Mouse (Mus musculus) forebrain, embryonic 11.5 days (tissue): ENCODE measurements around the gene Abhd17a. TPM values are rescaled to one million over a fixed set of nuclear protein-coding genes. Genes with fewer than 3 reads are reported as not detected.

Experiments
- ATAC-seq: fragments of 200-750 bp; cut with Nextera tagmentation; replicated peaks from 2 replicates; pipeline ENCODE4 v1.8.0; 2017; ENCODE audit warnings: moderate TSS enrichment; ENCODE audit not compliant: low FRiP score
- DNase-seq: peaks from one replicate; pipeline ENCODE4 v3.0.0-alpha.2; 2017; ENCODE audit warnings: low spot score
- H3K27ac ChIP-seq: fragments of 300-500 bp; sonication (generic); 2 replicates; pipeline ENCODE4 v1.5.1; 2014; ENCODE audit warnings: low read depth, low read length
- H3K27me3 ChIP-seq: fragments of 300-500 bp; sonication (generic); 2 replicates; pipeline ENCODE4 v1.6.1; 2014; ENCODE audit warnings: mild to moderate bottlenecking, low read length, mixed read lengths; ENCODE audit not compliant: control insufficient read depth, insufficient read depth
- H3K36me3 ChIP-seq: fragments of 300-500 bp; sonication (generic); 2 replicates; pipeline ENCODE4 v1.6.1; 2014; ENCODE audit warnings: mild to moderate bottlenecking, low read length, moderate library complexity, mixed read lengths; ENCODE audit not compliant: control insufficient read depth, insufficient read depth
- H3K4me1 ChIP-seq: fragments of 300-500 bp; sonication (generic); replicated peaks from 2 replicates; pipeline ENCODE4 v1.6.1; 2014; ENCODE audit warnings: low read length, mixed read lengths; ENCODE audit not compliant: control insufficient read depth, insufficient read depth
- H3K4me2 ChIP-seq: fragments of 300-500 bp; sonication (generic); 2 replicates; pipeline ENCODE4 v1.6.1; 2014; ENCODE audit warnings: low read depth, mild to moderate bottlenecking, low read length, moderate library complexity, mixed read lengths; ENCODE audit not compliant: severe bottlenecking
- H3K4me3 ChIP-seq: fragments of 300-500 bp; sonication (generic); 2 replicates; pipeline ENCODE4 v1.5.1; 2014; ENCODE audit warnings: low read depth, low read length
- H3K9ac ChIP-seq: fragments of 300-500 bp; sonication (generic); 2 replicates; pipeline ENCODE4 v1.6.1; 2014; ENCODE audit warnings: low read length
- H3K9me3 ChIP-seq: fragments of 300-500 bp; sonication (generic); 2 replicates; pipeline ENCODE4 v1.6.1; 2016; ENCODE audit warnings: low read length, mixed read lengths; ENCODE audit not compliant: control insufficient read depth
- WGBS: fragments of 180-500 bp; shearing (Covaris S2); extraction: QIAGEN DNeasy Blood & Tissue Kit; methylation state at CpG from one replicate; pipeline ENCODE4 v1.1.7; 2014; 5-methylcytosine and 5-hydroxymethylcytosine counted together
- polyA plus RNA-seq: library from polyadenylated mRNA; unstranded; fragments of >200 nt; fragmentation: Nextera tagmentation; extraction: Ambion mirVana; gene quantifications from 2 replicates; pipeline ENCODE4 v1.2.1, GENCODE M21; 2014

Gene Abhd17a
- polyA plus RNA-seq, 1 experiment from 2014 or later = 94.6 TPM

DNA sequence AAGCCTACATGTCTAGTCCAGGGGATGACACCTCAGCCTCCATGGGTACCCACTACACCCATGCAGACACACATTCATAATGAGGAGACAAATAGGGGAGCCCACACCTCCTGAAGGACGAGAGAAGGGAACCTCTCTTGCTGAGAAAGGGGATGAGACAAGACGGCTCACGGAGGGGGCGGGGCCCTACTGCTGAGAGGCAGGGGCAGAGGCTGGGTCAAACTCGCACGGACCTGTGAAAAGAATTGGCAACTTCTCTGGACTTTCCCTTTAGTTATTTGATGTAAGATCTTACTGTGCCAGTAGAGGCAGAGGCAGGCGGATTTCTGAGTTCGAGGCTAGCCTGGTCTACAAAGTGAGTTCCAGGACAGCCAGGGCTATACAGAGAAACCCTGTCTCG lies 37.8 kb downstream of the Abhd17a start:
- Histone ChIP-seq H3K4me2 (no peak overlapping the region), H3K27me3 (no peaks in the 10 kb centered on the region), H3K36me3 (peaks cover 8% of the 10 kb centered on the region; the same call in 1 of the 2 replicates), H3K9me3 (no peaks in the 10 kb centered on the region), H3K4me3 (no peak overlapping the region), H3K4me1 (no peaks in the 10 kb centered on the region), H3K27ac (no peak overlapping the region), H3K9ac (no peak overlapping the region)
- ATAC-seq (no peak), DNase-seq (no peak)
- WGBS = 66% methylated on average over 9 of the region's 9 CpGs

DNA sequence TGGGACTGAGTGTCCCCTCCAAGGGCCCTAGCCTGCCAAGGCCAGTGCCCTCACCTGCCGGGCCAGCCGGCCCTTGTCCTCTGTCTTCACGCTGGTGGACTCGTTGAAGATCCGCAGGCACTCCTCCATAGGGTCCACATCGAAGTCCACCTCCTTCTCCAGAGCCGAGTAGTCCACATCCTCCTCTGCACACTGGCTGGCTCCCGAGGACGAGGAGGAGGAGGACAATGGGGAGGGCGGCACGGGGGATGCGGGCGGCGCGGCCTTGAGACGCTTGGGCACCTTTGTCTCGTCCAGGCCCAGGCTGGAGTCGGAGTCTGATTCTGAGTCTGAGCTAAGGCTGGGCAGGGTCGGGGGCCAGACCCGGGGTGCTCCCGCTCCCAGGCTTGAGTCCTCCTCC lies 40.9 kb downstream of the Abhd17a start:
- no peak overlapping the region for H3K4me2 ChIP-seq
- H3K27ac ChIP-seq = no peak overlapping the region
- no peaks in the 10 kb centered on the region for H3K9me3 ChIP-seq
- no peaks in the 10 kb centered on the region for H3K27me3 ChIP-seq
- H3K4me1 ChIP-seq = no peaks in the 10 kb centered on the region
- ATAC-seq (no peak), DNase-seq (no peak)
- no peak overlapping the region for H3K9ac ChIP-seq
- H3K36me3 ChIP-seq = peaks cover 14% of the 10 kb centered on the region; the same call in 1 of the 2 replicates
- WGBS = 97% methylated on average over 21 of the region's 21 CpGs
- H3K4me3 ChIP-seq = no peak overlapping the region

DNA sequence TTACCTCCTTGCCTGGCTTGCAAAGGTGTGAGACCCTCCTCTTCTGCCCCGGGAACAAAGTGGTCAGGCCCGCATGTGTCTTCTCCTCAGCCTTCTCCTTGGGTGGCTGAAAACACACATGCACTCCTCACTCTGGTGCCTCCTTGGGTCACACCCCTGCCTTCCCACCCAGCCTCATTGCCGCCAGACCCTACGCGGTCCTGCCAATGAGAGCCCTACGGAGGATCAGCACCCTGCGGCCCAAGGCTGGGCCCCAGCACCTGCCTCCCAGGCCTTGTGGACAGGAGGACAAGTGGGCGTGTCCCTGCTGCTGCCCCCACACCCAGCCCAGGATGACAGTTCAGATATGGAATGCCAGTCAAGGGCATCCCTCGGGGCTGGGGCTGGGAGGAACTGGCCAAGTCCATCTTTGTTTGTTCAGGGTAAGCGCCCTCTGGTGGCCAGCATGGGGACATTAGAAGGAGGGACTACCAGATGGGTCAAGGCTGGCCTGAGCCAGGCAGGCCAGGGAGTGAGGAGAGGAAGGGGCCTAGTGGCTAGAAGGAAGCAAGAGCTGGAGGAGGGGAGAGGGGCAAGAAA lies 41.6 kb downstream of the Abhd17a start:
- H3K36me3 ChIP-seq = peaks cover 19% of the 10 kb centered on the region; the same call in 1 of the 2 replicates
- ATAC-seq = 0 out of 2 replicates have a peak, but pooled peaks have one; percentile 47
- H3K27ac ChIP-seq = no peak overlapping the region
- 76% methylated on average over 10 of the region's 10 CpGs for WGBS
- no peaks in the 10 kb centered on the region for H3K27me3 ChIP-seq
- no peaks in the 10 kb centered on the region for H3K4me1 ChIP-seq
- H3K4me3 ChIP-seq = no peak overlapping the region
- no peak overlapping the region for H3K4me2 ChIP-seq
- DNase-seq = peak; percentile 86
- H3K9ac ChIP-seq = no peak overlapping the region
- H3K9me3 ChIP-seq = no peaks in the 10 kb centered on the region

DNA sequence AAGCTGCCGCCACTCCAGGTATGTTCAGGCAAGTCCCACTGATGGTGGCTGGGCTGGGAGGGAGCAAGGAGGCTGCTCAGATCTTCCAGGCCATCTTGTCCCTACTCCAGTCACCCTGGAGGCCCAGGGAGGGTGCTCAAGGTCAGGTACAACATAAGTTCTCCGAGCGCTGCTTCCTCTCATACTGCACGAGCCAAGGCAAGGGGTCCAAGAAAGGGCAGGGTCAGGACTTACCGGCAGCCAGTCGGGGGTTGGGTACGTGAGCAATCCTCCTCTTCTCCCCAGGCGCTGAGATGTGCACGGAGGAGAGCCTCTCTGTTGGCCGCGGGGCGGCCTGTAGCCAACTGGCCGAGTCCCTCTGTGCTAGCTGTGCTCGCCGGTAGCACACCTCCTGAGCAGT lies 42.6 kb downstream of the Abhd17a start:
- WGBS = 92% methylated on average over 15 of the region's 15 CpGs
- peaks cover 19% of the 10 kb centered on the region for H3K36me3 ChIP-seq

DNA sequence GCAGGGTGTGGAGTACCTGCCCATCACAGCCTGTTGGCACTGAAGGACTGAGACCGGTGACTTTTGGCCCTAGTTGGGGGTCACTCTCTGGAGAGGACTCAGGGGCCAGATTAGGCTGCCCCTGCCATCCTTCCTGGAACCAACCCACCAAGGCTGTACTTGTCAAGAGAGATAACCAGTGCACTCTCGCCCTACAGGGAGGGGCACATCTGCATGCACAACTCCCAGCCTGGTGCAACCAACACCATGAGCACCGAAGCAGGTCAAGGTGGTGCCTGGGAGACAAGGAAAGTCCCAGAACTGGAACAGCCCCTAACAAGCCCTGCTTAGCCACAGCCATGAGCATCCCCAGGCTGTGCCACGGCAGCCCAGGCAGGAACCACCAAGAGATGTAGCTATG lies 43.2 kb downstream of the Abhd17a start:
- Histone ChIP-seq H3K4me1 (no peaks in the 10 kb centered on the region), H3K4me2 (no peak overlapping the region), H3K27me3 (no peaks in the 10 kb centered on the region), H3K27ac (no peak overlapping the region), H3K9ac (no peak overlapping the region), H3K4me3 (no peak overlapping the region), H3K9me3 (no peaks in the 10 kb centered on the region), H3K36me3 (peaks cover 19% of the 10 kb centered on the region)
- no peak for ATAC-seq
- DNase-seq = no peak
- 96% methylated on average over 4 of the region's 4 CpGs for WGBS

More for the DNA sequence above, 42.6 kb downstream of the Abhd17a start:
- Histone ChIP-seq H3K27me3 (no peaks in the 10 kb centered on the region), H3K9ac (no peak overlapping the region), H3K4me3 (no peak overlapping the region), H3K9me3 (no peaks in the 10 kb centered on the region), H3K4me1 (no peaks in the 10 kb centered on the region), H3K4me2 (no peak overlapping the region), H3K27ac (no peak overlapping the region)
- ATAC-seq = no peak
- no peak for DNase-seq

DNA sequence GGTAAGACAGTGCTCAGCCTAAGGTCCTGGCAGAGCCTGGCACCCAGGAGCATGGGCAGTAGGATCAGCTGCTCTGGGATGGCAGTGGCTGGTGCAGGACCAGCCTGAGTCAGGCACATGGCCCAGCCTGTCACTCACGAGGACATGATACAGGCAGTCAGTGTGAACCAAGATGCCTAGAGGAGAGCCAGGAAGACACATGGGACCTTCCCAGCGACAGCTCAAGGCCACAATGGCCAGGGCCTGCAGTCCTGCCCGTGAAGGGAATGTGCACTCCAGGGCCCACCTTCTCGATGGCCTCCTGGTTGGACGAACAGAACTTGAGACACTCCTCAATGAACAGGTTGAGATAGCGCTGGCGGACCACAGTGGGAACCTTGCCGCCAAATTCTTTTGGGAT lies 44.6 kb downstream of the Abhd17a start:
- peaks cover 19% of the 10 kb centered on the region for H3K36me3 ChIP-seq
- H3K9me3 ChIP-seq = no peaks in the 10 kb centered on the region
- H3K9ac ChIP-seq = no peak overlapping the region
- no peak for ATAC-seq
- H3K4me1 ChIP-seq = no peaks in the 10 kb centered on the region
- H3K27ac ChIP-seq = no peak overlapping the region
- 93% methylated on average over 8 of the region's 8 CpGs for WGBS
- no peak for DNase-seq
- no peak overlapping the region for H3K4me2 ChIP-seq
- no peaks in the 10 kb centered on the region for H3K27me3 ChIP-seq
- no peak overlapping the region for H3K4me3 ChIP-seq

DNA sequence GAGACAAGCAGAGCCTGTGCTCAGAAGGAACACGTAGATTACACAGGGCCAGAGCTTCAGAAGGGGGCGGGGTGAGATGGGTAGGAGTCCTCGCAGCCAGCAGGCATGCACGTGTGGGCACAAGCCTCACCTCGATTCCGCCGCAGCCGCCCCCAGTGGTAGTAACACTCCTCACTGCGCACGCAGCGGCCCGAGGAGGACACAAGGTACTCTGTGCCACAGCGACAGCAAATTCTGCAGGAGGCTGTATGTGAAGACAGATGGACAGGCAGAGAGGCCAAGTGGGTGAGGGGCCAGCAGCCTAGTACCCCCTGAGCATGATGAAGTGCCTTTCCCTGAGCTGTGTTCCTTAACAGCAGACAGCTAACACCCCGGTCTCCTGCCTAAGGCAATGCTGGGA lies 46.3 kb downstream of the Abhd17a start:
- no peak for DNase-seq
- Histone ChIP-seq H3K27ac (no peak overlapping the region), H3K9ac (no peak overlapping the region), H3K27me3 (no peaks in the 10 kb centered on the region), H3K36me3 (peaks cover 14% of the 10 kb centered on the region), H3K4me3 (no peak overlapping the region), H3K4me2 (no peak overlapping the region), H3K9me3 (no peaks in the 10 kb centered on the region), H3K4me1 (no peaks in the 10 kb centered on the region)
- no peak for ATAC-seq
- WGBS = 95% methylated on average over 14 of the region's 14 CpGs

DNA sequence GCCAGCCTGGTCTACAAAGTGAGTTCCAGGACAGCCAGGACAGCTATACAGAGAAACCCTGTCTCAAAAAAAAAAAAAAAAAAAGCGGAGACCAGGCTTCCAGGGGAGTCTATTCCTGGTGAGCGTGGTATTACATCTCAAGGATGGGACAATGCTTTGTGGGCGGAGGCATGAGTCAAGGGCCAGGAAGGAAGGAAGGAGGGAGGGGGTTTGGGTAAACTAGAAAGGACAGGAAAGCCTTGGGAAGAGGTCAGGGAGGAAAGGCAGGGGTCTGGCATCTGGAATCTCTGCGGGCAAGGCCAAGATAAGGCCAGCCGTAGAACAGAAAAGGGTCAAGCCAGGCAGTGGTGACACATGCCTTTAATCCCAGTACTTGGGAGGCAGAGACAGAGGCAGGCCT lies 50.6 kb downstream of the Abhd17a start:
- H3K4me3 ChIP-seq = no peak overlapping the region
- H3K4me1 ChIP-seq = 0 out of 2 replicates have a peak, but pooled peaks cover 2% of the 10 kb centered on the region
- H3K9ac ChIP-seq = no peak overlapping the region
- peaks cover 6% of the 10 kb centered on the region for H3K36me3 ChIP-seq
- ATAC-seq (no peak), DNase-seq (no peak)
- peaks cover 7% of the 10 kb centered on the region for H3K27me3 ChIP-seq
- no peak overlapping the region for H3K4me2 ChIP-seq
- no peaks in the 10 kb centered on the region for H3K9me3 ChIP-seq
- WGBS = 59% methylated on average over 5 of the region's 5 CpGs
- no peak overlapping the region for H3K27ac ChIP-seq

DNA sequence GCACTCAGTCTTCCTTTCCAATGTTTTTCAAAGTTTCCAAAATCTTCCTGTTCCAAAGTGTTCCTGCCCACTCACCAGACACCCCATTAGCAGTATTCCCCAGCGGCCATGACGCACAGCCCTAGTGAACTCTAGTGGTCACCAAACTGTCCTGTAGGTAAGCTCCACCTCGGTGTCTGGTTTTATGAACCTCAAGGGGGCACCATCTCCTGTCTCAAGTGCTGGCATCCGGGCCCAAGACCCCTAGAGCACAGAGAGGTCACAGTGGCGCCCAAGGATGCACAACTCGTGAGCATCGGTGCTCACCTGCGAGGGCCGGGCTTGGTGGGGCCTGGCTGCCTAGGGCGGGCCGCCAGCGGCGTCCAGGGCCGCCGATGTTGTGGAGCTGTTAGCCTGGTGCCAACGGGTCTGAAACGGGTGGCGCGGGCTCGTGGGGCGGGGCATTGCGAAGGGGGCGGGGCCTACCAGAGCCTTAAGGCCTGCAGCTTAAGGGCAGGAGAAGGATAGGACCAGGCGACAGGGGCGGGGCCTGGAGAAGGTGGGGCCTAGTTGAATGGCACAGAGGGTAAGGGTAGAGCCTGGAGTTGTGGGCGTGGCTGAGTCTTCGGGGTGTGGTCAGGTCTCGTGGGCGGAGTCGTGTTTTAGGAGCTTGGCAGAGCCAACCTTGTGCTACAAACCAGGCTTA lies 51.3 kb downstream of the Abhd17a start, which contains the start of gene Atp8b3:
TSS of gene Atp8b3 (minus strand) at position 415 of the 685 bp plus-strand sequence.
- DNase-seq = peak; percentile 88
- Histone ChIP-seq H3K4me2 (peak within 1 kb of the TSS; percentile 45), H3K9ac (no peak within 1 kb of the TSS), H3K4me3 (peak within 1 kb of the TSS; percentile 22), H3K9me3 (no peaks in the 10 kb centered on the region), H3K27ac (no peak within 1 kb of the TSS), H3K4me1 (0 out of 2 replicates have a peak, but pooled peaks cover 2% of the 10 kb centered on the region), H3K36me3 (peaks cover 2% of the 10 kb centered on the region), H3K27me3 (peaks cover 7% of the 10 kb centered on the region)
- 2% methylated on average over 30 of the region's 30 CpGs for WGBS
- peak; percentile 81 for ATAC-seq
